Mouse (Mus musculus): ENCODE measurements around the gene Tmeff1.
A peak's percentile ranks its signal among the peaks of the same experiment; 100 is the strongest.

Tmeff1 gene

GRCm38 (mm10) chr4:48620121-48620520 lies 35.1 kb downstream of the Tmeff1 start:
- DNase-seq (ENCODE audit: low read depth, low spot score) = no peak

DNA sequence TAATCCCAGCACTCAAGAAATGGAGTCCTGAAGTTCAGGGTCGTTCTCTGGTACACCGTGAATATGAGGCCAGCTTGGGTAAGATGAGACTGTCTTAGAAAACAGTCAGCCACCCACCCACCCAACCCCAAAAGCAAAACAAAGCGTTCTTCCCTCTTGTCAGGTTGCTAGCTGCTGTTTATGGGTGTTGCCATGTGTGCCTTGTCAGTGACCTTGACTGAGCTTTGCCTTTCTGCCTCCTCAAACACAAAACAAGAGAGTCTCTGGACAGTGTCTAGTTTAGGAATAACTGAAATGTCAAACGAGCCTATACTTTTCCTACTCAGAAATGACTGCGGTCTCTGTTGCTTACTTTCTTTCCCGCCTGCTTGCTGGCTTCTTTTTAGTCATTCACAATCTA lies 37.3 kb downstream of the Tmeff1 start:
- DNase-seq (ENCODE audit: low read depth, low spot score) = no peak

GRCm38 (mm10) chr4:48622946-48623345 lies 38.0 kb downstream of the Tmeff1 start:
- no peak for DNase-seq (ENCODE audit: low read depth, low spot score)

DNA sequence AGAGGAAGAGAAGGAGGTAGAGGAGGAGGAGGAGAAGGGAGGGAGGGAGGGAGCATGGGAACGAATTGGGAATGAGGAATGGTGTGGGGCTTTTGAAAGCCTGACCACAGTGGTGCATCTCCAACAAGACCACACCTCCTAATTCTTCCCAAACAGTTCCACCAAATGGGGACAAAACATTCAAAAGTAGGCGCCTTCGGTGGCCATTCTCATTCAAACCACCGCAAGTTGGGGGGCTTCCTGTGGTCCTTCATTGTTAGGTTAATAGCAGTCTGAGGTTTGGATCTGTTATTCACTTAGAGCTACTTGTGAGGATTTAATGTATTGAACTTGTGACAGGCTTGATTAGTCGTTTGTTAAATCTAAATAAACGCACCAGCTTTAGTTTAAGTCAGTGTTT lies 40.0 kb downstream of the Tmeff1 start:
- DNase-seq (ENCODE audit: low read depth, low spot score) = no peak

DNA sequence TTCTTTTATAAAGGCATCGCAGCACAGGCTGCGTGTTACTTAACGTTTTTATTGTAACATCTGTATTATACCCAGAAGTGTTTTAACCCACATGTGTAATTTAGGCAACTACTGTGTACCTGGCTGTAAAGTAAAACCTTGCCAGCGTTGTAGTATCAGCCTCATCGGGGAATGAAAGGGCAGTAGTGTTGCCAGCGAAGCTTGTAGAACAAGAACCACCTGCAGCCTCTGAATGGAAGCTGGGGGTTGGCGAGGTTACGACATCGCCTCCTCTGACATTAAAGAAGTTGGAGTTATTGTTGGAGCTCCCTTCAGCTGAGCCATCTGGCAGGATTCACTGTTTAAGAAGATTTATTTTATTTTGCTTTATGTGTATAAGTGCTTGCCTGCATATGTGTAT lies 40.9 kb downstream of the Tmeff1 start:
- DNase-seq (ENCODE audit: low read depth, low spot score) = no peak

GRCm38 (mm10) chr4:48629445-48629844 lies 44.5 kb downstream of the Tmeff1 start:
- DNase-seq (ENCODE audit: low read depth, low spot score) = no peak

DNA sequence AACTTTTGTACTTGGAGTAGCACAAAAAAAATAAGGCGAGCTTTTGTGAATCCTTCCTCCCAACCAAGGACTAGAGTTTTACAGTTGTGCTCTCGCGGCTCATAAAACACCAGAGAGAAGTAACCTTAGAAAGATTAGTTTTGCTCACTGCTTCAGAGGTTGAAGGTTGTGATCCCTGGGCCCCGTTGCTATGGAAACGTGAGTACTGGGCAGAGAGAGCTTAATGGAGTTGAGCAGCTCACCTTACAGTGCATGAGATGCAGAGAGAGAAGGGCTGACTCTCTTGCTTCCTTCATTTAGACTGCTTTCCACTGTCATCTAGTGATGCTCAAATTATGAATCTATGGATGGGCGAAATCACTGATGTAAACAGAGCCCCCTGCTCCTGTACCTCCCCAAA lies 48.6 kb downstream of the Tmeff1 start:
- DNase-seq (ENCODE audit: low read depth, low spot score) = peak; percentile 41

DNA sequence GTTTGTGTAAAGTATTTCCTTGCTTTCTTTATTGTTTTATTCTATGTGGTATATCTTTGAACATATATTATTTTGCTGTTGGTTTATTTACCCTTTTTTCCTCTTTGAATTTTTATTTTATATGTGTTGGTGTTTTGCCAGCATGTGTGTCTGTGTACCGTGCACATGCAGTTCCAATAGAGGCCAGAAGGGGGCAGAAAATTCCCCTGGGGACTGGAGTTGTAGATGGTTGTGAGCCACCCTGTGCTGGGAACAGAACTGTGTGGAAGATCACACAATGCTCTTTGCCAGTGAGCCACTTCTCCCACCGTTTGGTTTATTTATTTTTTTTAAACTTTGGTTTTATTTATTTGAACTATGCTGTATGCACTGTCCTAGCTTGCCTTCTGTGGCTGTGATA lies 49.1 kb downstream of the Tmeff1 start:
- peak; percentile 18 for DNase-seq (ENCODE audit: low read depth, low spot score)

DNA sequence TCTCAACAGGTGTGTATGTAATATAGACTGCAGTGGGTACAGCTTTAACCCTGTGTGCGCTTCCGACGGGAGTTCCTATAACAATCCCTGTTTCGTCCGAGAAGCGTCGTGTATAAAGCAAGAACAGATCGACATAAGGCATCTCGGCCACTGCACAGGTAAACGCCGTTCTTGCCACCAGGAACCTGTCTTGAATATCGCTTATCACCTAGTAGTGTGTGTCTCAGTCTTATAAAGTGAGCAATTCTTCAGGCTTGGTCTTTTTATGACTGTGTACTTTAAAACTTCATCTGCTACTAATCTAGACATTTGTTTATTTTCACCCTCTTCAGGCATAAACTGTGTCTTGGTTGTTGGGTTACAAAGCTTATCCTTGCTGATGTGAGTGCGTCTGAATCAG lies 51.9 kb downstream of the Tmeff1 start:
- DNase-seq (ENCODE audit: low read depth, low spot score) = no peak

DNA sequence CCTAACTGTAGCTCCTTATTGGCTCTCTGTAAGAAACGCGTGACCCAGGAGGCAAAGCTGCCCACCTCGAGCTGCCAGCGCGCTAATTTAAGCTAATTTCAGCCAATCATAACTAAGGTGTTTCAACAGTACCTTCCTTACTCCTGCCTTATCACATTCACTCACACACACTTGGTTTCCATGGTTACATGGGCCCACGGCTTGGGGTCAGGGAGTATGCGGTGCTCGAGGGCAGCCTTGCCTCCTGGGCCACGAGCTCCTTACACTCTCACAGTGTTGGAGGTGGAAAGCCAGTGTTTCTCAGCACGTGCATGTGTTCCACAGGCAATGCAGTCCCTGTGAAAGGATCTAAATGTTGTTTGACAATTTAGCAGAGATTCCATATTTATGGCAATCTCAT lies 53.2 kb downstream of the Tmeff1 start:
- no peak for DNase-seq (ENCODE audit: low read depth, low spot score)

DNA sequence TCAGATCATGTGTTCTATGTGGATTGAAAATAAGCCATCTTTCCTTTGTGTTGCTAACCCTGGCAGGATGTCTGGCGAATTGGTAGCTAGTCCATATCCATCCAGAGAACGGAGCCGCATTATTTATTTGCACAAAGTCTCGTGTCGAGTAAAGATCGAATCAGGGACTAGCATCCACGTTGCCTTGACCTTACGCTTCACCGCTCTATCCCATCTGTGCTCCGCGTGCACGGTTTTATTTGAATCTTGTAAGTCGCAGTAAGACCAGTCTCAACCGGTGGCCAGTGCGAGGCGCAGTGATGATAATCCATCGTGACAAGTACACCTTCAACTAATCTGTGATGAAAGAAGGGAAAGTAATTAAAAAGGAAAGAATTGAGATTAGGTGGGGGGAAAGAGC lies 54.5 kb downstream of the Tmeff1 start:
- DNase-seq (ENCODE audit: low read depth, low spot score) = no peak

GRCm38 (mm10) chr4:48643801-48644200 lies 58.8 kb downstream of the Tmeff1 start:
- DNase-seq (ENCODE audit: low read depth, low spot score) = no peak

GRCm38 (mm10) chr4:48646143-48646542 lies 61.2 kb downstream of the Tmeff1 start:
- DNase-seq (ENCODE audit: low read depth, low spot score) = no peak

DNA sequence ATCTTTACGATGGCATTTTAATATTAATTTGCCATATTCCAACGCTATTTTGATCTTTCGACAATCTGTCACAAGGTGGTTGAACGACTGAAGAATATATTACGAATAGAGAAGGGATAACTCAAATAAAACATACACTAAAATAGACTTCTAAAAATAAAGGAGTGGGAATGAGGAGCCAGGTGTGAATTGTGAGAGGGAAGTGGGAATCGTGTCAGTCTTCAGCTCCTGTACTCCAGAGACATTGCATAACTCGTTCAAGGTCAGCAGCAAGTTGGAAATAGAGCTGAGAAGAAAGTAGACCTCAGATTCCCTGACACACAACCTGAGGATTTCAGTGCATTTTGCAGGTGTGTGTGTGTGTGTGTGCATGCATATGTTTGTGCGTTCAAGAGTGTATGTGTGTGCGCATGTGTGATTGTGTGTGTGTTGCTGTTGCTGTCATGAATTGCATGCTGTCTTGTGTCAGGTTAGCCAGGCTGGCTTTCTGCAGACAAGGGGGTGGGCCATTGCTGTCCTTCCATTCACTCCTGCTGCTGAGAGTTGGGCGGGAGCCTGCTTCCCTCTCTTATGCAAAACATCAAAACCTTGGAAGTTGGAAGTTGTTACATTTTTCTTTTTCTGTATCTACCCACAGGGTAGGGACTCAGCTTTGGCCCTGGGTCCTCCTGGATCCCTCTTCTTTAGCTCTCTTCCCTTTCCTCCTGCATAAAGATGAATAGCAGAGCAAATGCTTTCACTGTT lies 65.8 kb downstream of the Tmeff1 start:
- DNase-seq (ENCODE audit: low read depth, low spot score) = no peak

DNA sequence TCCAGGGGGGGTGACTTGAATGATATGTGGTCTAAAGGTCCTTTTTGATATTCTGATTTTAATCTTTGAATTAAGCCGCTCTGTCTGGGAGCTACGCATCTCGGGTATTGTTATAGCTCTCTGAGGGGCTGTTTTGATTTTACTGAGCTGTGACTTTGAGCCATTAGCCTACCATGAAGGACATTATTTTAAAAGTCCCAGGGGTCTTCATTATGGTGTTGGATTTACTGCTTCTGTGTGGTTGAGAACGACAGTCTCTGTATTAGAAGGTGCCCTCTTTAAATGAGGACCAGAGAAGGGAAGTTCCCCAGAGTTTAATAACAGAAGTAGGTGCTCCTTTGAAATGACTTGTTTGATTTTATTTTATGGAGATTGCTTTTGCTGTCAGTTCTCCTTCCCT lies 69.1 kb downstream of the Tmeff1 start:
- DNase-seq (ENCODE audit: low read depth, low spot score) = no peak

DNA sequence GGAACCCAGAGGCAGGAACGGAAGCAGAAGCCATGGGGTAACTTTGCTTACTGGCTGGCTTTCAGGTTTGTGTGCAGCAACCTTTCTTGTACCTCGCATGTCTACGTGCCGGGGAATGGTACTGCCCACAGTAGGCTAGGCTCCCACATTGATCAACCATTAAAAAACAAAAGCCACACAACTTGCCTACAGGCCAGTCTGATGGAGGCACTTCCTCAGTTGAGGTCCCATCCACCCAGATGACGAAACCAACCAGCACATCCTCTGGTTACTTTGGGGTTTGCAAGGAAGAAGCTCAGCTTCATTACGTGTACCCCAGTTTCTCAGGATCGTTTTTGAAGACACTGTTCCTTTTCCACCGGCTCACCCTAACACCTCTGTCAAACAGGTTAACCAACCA lies 71.6 kb downstream of the Tmeff1 start:
- DNase-seq (ENCODE audit: low read depth, low spot score) = no peak

GRCm38 (mm10) chr4:48660144-48660543 lies 75.2 kb downstream of the Tmeff1 start:
- no peak for DNase-seq (ENCODE audit: low read depth, low spot score)

DNA sequence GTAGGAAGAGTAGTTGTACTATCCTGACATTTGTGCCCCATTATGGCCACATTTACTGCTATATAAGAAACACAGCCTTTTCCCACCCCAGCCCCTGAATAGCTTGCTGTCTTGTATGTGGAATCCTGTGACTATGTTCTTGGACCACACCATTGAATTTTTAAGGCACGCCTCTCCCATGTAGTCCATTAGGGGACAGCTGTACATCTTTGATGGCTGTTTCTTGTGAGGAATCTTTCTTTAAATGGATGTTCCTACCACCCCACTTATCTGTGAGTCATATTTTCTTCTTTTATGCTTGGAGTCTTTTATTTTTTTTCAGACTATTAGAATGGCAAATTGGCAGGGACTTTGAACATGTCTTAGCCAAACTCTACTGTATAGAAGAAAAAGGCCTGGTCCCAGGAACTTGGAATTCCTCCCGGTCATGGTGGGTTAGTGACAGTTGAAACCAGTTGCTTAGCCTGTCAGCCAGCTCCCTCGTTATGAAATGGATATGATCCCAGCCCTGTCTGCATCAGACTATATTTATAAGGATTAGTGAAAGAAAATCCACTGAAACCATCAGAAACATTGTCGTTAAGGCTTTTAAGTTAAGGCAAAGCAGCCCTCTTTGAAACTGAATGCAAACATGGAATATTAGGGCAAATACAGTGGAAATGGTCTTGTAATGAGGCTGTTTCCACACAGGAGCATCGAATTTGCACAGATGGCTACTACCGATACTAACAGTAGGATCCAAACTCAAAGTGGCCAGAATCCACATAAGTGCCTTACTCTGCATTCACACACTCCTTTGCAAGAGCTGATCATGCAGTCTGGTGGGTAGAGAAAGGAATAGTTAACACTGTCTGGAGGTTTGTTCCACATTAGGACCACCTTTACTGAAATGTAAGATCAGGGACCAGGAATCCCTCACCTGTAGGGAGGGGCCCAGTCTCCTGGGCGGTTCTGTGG lies 75.9 kb downstream of the Tmeff1 start:
- no peak for DNase-seq (ENCODE audit: low read depth, low spot score)

GRCm38 (mm10) chr4:48663271-48663670 lies 78.3 kb downstream of the Tmeff1 start, which contains the start of gene Cavin4:
Cavin4 (plus strand) TSS chr4:48663514.
- DNase-seq (ENCODE audit: low read depth, low spot score) = no peak

- no peak for DNase-seq (ENCODE audit: low read depth, low spot score)
Observed at GRCm38 (mm10) chr4:48664021-48664420, 79.0 kb downstream of the Tmeff1 start.

GRCm38 (mm10) chr4:48667279-48667678 lies 82.3 kb downstream of the Tmeff1 start:
- no peak for DNase-seq (ENCODE audit: low read depth, low spot score)

DNA sequence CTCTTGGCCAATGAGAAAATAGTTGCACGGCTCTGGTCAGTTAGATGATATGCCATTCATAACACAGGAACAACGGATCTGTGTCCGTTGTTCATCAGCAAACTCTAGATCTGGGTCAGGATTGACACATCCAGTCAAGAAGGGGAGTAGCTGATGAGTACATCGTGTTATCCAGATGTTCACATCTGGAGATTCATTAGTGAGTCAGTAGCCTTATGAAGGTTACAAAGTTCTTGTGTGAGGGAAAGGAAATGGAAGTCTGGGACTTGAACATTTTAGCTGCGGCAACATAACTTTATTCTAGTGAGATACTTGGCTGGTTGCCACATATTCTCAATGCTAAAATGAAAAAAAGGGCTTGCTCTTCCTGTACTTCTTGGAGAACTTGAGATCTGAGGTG lies 87.9 kb downstream of the Tmeff1 start:
- no peak for DNase-seq (ENCODE audit: low read depth, low spot score)

DNA sequence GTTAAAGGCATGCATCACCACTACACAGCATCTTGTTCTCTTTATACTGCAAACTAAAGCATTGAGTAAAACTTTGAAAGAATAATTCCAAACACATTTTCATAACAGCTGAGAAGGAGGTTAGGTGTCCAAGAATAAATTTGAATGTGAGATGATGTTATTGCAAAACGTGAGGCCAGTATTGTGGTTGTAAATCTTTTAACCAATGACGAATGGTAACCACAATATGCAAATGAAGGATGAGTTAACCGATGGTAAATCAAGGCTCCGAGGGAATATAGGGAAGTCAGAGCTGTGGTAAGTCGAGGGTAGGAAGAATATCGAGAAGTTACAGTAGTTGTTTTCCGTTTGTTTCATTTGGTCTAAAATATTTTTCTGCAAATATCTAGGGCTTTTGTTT lies 89.4 kb downstream of the Tmeff1 start:
- no peak for DNase-seq (ENCODE audit: low read depth, low spot score)
